In the genomic region with DNA sequence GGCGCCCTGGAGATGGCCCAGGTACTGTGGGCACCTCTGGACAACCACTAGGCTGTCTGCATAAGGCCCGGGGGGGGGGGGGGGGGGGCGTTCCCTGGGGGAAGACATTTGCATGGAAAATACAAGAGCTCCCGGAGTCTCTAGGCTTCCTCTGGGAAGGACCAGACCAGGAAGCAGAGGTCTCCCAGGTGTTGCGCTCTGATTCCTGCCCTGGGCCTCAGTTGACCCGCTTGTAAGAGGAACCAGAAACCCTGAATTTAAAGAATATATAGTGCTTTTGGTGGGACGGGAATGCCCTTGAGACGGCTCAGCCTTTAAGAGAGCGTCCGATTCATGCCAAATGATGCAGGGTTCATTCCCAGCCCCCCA, we compare ENCODE assay signal across 8 mouse cellular contexts. TPM values are rescaled to one million over a fixed set of nuclear protein-coding genes. Genes with fewer than 3 reads are reported as not detected.
DNase-seq lines count a peak whose midpoint lies in the region; ATAC-seq and TF ChIP-seq lines count a peak whose summit lies in the region.

No protein-coding gene starts in this region.

- TF ChIP-seq POLR2A in embryonic fibroblast, embryonic 13.5 days (IDR thresholded peaks at IDR 0.05; ENCODE audit: low read depth, low read length), result no peak

- H3K27me3 ChIP-seq in kidney, embryonic 14.5 days (ENCODE audit: control insufficient read depth, insufficient read depth, low read length), result no peaks in the 10 kb centered on the region
- no peaks in the 10 kb centered on the region for H3K27me3 ChIP-seq in intestine, embryonic 15.5 days (replicated peaks)
- no peaks in the 10 kb centered on the region for H3K27me3 ChIP-seq in midbrain, embryonic 15.5 days (replicated peaks)

- H3K9ac ChIP-seq in kidney, embryonic 14.5 days (ENCODE audit: low read depth, low read length), result peak overlapping the region; percentile 37; the same call in 1 of the 2 replicates
- peak overlapping the region; percentile 39; the same call in 1 of the 2 replicates for H3K9ac ChIP-seq in intestine, embryonic 15.5 days
- H3K9ac ChIP-seq in midbrain, embryonic 15.5 days, result peak overlapping the region; percentile 2; the same call in 1 of the 2 replicates

- H3K4me2 ChIP-seq in kidney, embryonic 14.5 days (replicated peaks; ENCODE audit: low read depth, low read length), result peak overlapping the region; percentile 51
- H3K4me2 ChIP-seq in intestine, embryonic 15.5 days (replicated peaks), result peak overlapping the region; percentile 65
- H3K4me2 ChIP-seq in midbrain, embryonic 15.5 days, result peak overlapping the region; percentile 47

- peak; percentile 6; the same call in 1 of the 2 replicates for ATAC-seq in kidney, embryonic 14.5 days (ENCODE audit: low FRiP score, low TSS enrichment)
- peak; percentile 57 for ATAC-seq in intestine, embryonic 15.5 days
- ATAC-seq in midbrain, embryonic 15.5 days (replicated peaks), result no peak

- no peak for TF ChIP-seq CTCF in embryonic fibroblast, embryonic 13.5 days (IDR thresholded peaks at IDR 0.05; ENCODE audit: borderline replicate concordance, insufficient read depth, low read length)

- WGBS in kidney, embryonic 14.5 days, result 21% methylated on average over 10 of the region's 10 CpGs
- 30% methylated on average over 10 of the region's 10 CpGs for WGBS in intestine, embryonic 15.5 days
- WGBS in midbrain, embryonic 15.5 days, result 15% methylated on average over 9 of the region's 10 CpGs

- H3K36me3 ChIP-seq in kidney, embryonic 14.5 days (ENCODE audit: control insufficient read depth, insufficient read depth, low read length), result peaks cover 32% of the 10 kb centered on the region
- peaks cover 25% of the 10 kb centered on the region for H3K36me3 ChIP-seq in intestine, embryonic 15.5 days
- peaks cover 25% of the 10 kb centered on the region; the same call in 1 of the 2 replicates for H3K36me3 ChIP-seq in midbrain, embryonic 15.5 days (replicated peaks)

- peak overlapping the region; percentile 32 for H3K4me3 ChIP-seq in kidney, embryonic 14.5 days (ENCODE audit: low read length)
- H3K4me3 ChIP-seq in embryonic fibroblast, embryonic 13.5 days (ENCODE audit: insufficient read depth, low read length), result peak overlapping the region; percentile 10; the same call in 1 of the 2 replicates
- peak overlapping the region; percentile 42 for H3K4me3 ChIP-seq in intestine, embryonic 15.5 days (replicated peaks)
- H3K4me3 ChIP-seq in midbrain, embryonic 15.5 days, result peak overlapping the region; percentile 25

- DNase-seq in kidney, adult 9 months, result no peak
- DNase-seq in layer of hippocampus, postnatal 25 days (ENCODE audit: extremely low spot score in 1 of 2, low spot score in 1 of 2), result no peak
- DNase-seq in ovary, postnatal 36 days (ENCODE audit: low spot score), result no peak
- DNase-seq in layer of hippocampus, adult 11-12 months (ENCODE audit: low spot score), result no peak

- no peak overlapping the region for H3K27ac ChIP-seq in kidney, embryonic 14.5 days (ENCODE audit: low read depth, low read length)
- H3K27ac ChIP-seq in embryonic fibroblast, embryonic 13.5 days (ENCODE audit: insufficient read depth, low read length), result no peak overlapping the region
- H3K27ac ChIP-seq in intestine, embryonic 15.5 days, result peak overlapping the region; percentile 41
- peak overlapping the region; percentile 64 for H3K27ac ChIP-seq in midbrain, embryonic 15.5 days

- H3K9me3 ChIP-seq in kidney, embryonic 14.5 days (ENCODE audit: control insufficient read depth, low read length), result no peaks in the 10 kb centered on the region
- H3K9me3 ChIP-seq in intestine, embryonic 15.5 days, result no peaks in the 10 kb centered on the region
- H3K9me3 ChIP-seq in midbrain, embryonic 15.5 days, result no peaks in the 10 kb centered on the region

- H3K4me1 ChIP-seq in kidney, embryonic 14.5 days (ENCODE audit: control insufficient read depth, insufficient read depth, low read length), result no peaks in the 10 kb centered on the region
- H3K4me1 ChIP-seq in embryonic fibroblast, embryonic 13.5 days (ENCODE audit: control insufficient read depth, insufficient read depth, low read length), result no peaks in the 10 kb centered on the region
- H3K4me1 ChIP-seq in intestine, embryonic 15.5 days (replicated peaks), result peaks cover 8% of the 10 kb centered on the region
- peaks cover 20% of the 10 kb centered on the region for H3K4me1 ChIP-seq in midbrain, embryonic 15.5 days

RNA-seq across cellular contexts. Expression of gene Tor2a, which starts 5.4 kb away (rescaled TPM):
- polyA plus RNA-seq in kidney, embryonic 14.5 days (2014; fragmentation: Nextera tagmentation; extraction: Ambion mirVana), result 75.6 and 76.8 TPM in 2 replicates
- polyA plus RNA-seq in embryonic fibroblast, embryonic 13.5 days (2011; ENCODE audit: insufficient read length, low read depth, missing spikeins), result 26.1 and 36.6 TPM in 2 replicates
- 61.4 and 64.2 TPM in 2 replicates for polyA plus RNA-seq in intestine, embryonic 15.5 days (2015; fragmentation: Nextera tagmentation; extraction: Ambion mirVana)
- 54.1 and 55.9 TPM in 2 replicates for polyA plus RNA-seq in midbrain, embryonic 15.5 days (2015; fragmentation: Nextera tagmentation; extraction: Ambion mirVana)
- total RNA-seq in layer of hippocampus, postnatal 25 days (2021), result 10 to 100 TPM; 32.2 to 33.3 TPM

RNA-seq across cellular contexts. Expression of gene 6330409D20Rik, which starts 10.8 kb away (rescaled TPM):
- not detected in 2 replicates for polyA plus RNA-seq in kidney, embryonic 14.5 days (2014; fragmentation: Nextera tagmentation; extraction: Ambion mirVana)
- polyA plus RNA-seq in embryonic fibroblast, embryonic 13.5 days (2011; ENCODE audit: insufficient read length, low read depth, missing spikeins), result not detected in 2 replicates
- 0.13 and 0.34 TPM in 2 replicates for polyA plus RNA-seq in intestine, embryonic 15.5 days (2015; fragmentation: Nextera tagmentation; extraction: Ambion mirVana)
- 3.4 and 4.1 TPM in 2 replicates for polyA plus RNA-seq in midbrain, embryonic 15.5 days (2015; fragmentation: Nextera tagmentation; extraction: Ambion mirVana)
- 1 to 10 TPM; 1.1 to 1.3 TPM for total RNA-seq in layer of hippocampus, postnatal 25 days (2021)

RNA-seq across cellular contexts. Expression of gene Ttc16, which starts 23.8 kb away (rescaled TPM):
- polyA plus RNA-seq in kidney, embryonic 14.5 days (2014; fragmentation: Nextera tagmentation; extraction: Ambion mirVana), result 0.30 TPM in 1 of 2 replicates, not detected in the other
- polyA plus RNA-seq in embryonic fibroblast, embryonic 13.5 days (2011; ENCODE audit: insufficient read length, low read depth, missing spikeins), result 0.40 and 0.67 TPM in 2 replicates
- polyA plus RNA-seq in intestine, embryonic 15.5 days (2015; fragmentation: Nextera tagmentation; extraction: Ambion mirVana), result 0.18 and 0.29 TPM in 2 replicates
- polyA plus RNA-seq in midbrain, embryonic 15.5 days (2015; fragmentation: Nextera tagmentation; extraction: Ambion mirVana), result 0.89 and 0.92 TPM in 2 replicates
- total RNA-seq in layer of hippocampus, postnatal 25 days (2021), result under 1 TPM; 0.54 to 0.59 TPM

RNA-seq across cellular contexts. Expression of gene Ptrh1, which starts 23.9 kb away (rescaled TPM):
- 3.3 and 5.8 TPM in 2 replicates for polyA plus RNA-seq in kidney, embryonic 14.5 days (2014; fragmentation: Nextera tagmentation; extraction: Ambion mirVana)
- polyA plus RNA-seq in embryonic fibroblast, embryonic 13.5 days (2011; ENCODE audit: insufficient read length, low read depth, missing spikeins), result 28.9 and 44.3 TPM in 2 replicates
- polyA plus RNA-seq in intestine, embryonic 15.5 days (2015; fragmentation: Nextera tagmentation; extraction: Ambion mirVana), result 5.5 and 6.4 TPM in 2 replicates
- 5.9 and 6.1 TPM in 2 replicates for polyA plus RNA-seq in midbrain, embryonic 15.5 days (2015; fragmentation: Nextera tagmentation; extraction: Ambion mirVana)
- 1 to 10 TPM; 5.9 to 7.9 TPM for total RNA-seq in layer of hippocampus, postnatal 25 days (2021)

RNA-seq across cellular contexts. Expression of gene Sh2d3c, which starts 30.8 kb away (rescaled TPM):
- 19.8 and 25.4 TPM in 2 replicates for polyA plus RNA-seq in kidney, embryonic 14.5 days (2014; fragmentation: Nextera tagmentation; extraction: Ambion mirVana)
- 2.1 and 2.6 TPM in 2 replicates for polyA plus RNA-seq in embryonic fibroblast, embryonic 13.5 days (2011; ENCODE audit: insufficient read length, low read depth, missing spikeins)
- 27.8 and 28.6 TPM in 2 replicates for polyA plus RNA-seq in intestine, embryonic 15.5 days (2015; fragmentation: Nextera tagmentation; extraction: Ambion mirVana)
- polyA plus RNA-seq in midbrain, embryonic 15.5 days (2015; fragmentation: Nextera tagmentation; extraction: Ambion mirVana), result 54.7 and 57.2 TPM in 2 replicates
- 10 to 100 TPM; 22.8 to 23.9 TPM for total RNA-seq in layer of hippocampus, postnatal 25 days (2021)

Comparison
In these comparisons a context has a peak if more than half of its experiments do, and no peak if none do; other contexts are left out.
1. H3K27ac ChIP-seq: peak in intestine, embryonic 15.5 days (single experiment) and midbrain, embryonic 15.5 days (single experiment); none in kidney, embryonic 14.5 days (single experiment) and embryonic fibroblast, embryonic 13.5 days (single experiment).
2. Peak in every context shown above with its lines, with median percentiles within 50 percentile points of each other: H3K4me2 ChIP-seq, H3K4me3 ChIP-seq and H3K9ac ChIP-seq.